Mouse (Mus musculus): ENCODE results near the gene Smc4.

DNA sequence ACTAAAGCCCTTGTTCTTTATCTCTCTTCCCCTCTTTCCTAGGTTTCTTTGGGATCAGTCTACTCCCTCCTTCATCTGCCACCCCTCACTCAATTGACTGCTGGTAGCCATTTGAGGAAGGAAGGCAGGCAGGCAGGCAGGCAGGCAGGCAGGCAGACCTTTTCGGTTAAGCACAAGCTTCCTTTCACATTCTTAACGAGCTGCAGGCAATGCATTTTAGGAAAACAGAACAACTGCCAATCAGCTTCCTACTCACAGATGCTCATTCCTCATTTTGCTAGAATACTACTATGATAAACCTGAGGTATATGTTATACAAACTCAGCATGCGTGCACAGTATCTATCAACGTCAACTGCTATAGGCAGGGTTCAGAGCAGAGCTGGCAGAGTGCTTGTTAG, 48.1 kb upstream of the Smc4 start:
- TF ChIP-seq CTCF (IDR thresholded peaks at IDR 0.05; ENCODE audit: low read depth, low read length) (no peak), GATA1 (IDR thresholded peaks at IDR 0.05; ENCODE audit: borderline replicate concordance, low read length) (no peak), TAL1 (conservative IDR thresholded peaks at IDR 0.05; ENCODE audit: low read depth, low read length) (no peak), POLR2AphosphoS5 (IDR thresholded peaks at IDR 0.05; ENCODE audit: insufficient replicate concordance, low read depth, low read length) (no peak), GATA2 (IDR thresholded peaks at IDR 0.05; ENCODE audit: borderline replicate concordance, low read depth, low read length) (no peak)

All from G1E (cell line).